Comparison of ENCODE assay signal across 9 mouse cellular contexts in genomic region chrX:162727367-162727777, GRCm38 (mm10). TPM values are rescaled to one million over a fixed set of nuclear protein-coding genes. Genes with fewer than 3 reads are reported as not detected.
DNase-seq lines count a peak whose midpoint lies in the region; ATAC-seq and TF ChIP-seq lines count a peak whose summit lies in the region.
"Had no signal": no experiment of that assay in that cellular context is flagged by ENCODE, and none has a peak within 500 bp of the region (broad histone marks: within the 10 kb centered on the region; RNA-seq: fewer than 3 reads in every experiment).

No protein-coding gene starts in this region.

- peak overlapping the region; percentile 74 for H3K27ac ChIP-seq in heart, embryonic 10.5 days
- H3K27ac ChIP-seq in ES-Bruce4 (ENCODE audit: insufficient read depth, low read length) = peak overlapping the region; percentile 79
- no peak overlapping the region for H3K27ac ChIP-seq in embryonic facial prominence, embryonic 13.5 days
- H3K27ac ChIP-seq in liver, embryonic 14.5 days = no peak overlapping the region

- no peaks in the 10 kb centered on the region for H3K27me3 ChIP-seq in heart, embryonic 10.5 days (ENCODE audit: insufficient read depth, poor library complexity, severe bottlenecking)
- no peaks in the 10 kb centered on the region for H3K27me3 ChIP-seq in ES-Bruce4 (ENCODE audit: control insufficient read depth, insufficient read depth, low read length, poor library complexity, severe bottlenecking)
- 0 out of 2 replicates have a peak, but pooled peaks cover 4% of the 10 kb centered on the region for H3K27me3 ChIP-seq in embryonic facial prominence, embryonic 13.5 days
- no peaks in the 10 kb centered on the region for H3K27me3 ChIP-seq in liver, embryonic 14.5 days (ENCODE audit: control insufficient read depth, insufficient read depth, low read length)
- H3K27me3 ChIP-seq: CH12.LX had no signal

- ATAC-seq in embryonic facial prominence, embryonic 13.5 days (ENCODE audit: insufficient number of reproducible peaks, insufficient read depth, low FRiP score, low TSS enrichment, low read depth) = no peak
- 0 out of 2 replicates have a peak, but pooled peaks have one; percentile 21 for ATAC-seq in liver, embryonic 14.5 days (ENCODE audit: insufficient read depth)

- H3K9ac ChIP-seq in ES-Bruce4 (ENCODE audit: low read depth, poor library complexity, severe bottlenecking) = no peak overlapping the region
- no peak overlapping the region for H3K9ac ChIP-seq in embryonic facial prominence, embryonic 13.5 days
- H3K9ac ChIP-seq in liver, embryonic 14.5 days (replicated peaks) = no peak overlapping the region

- 19% methylated on average over 13 of the region's 13 CpGs for WGBS in heart, embryonic 10.5 days
- 25% methylated on average over 13 of the region's 13 CpGs for WGBS in embryonic facial prominence, embryonic 13.5 days
- 31% methylated on average over 13 of the region's 13 CpGs for WGBS in liver, embryonic 14.5 days (ENCODE audit: insufficient replicate concordance)
- WGBS in lung, adult 2 months = 54% methylated on average over 13 of the region's 13 CpGs

- TF ChIP-seq POLR2A in ES-Bruce4 (IDR thresholded peaks at IDR 0.05; ENCODE audit: insufficient read depth, low read length) = no peak
- TF ChIP-seq POLR2A in lung, adult 2 months (IDR thresholded peaks at IDR 0.05; ENCODE audit: borderline replicate concordance, extremely low read depth, low read depth, low read length) = no peak

- TF ChIP-seq CTCF in ES-Bruce4 (IDR thresholded peaks at IDR 0.05; ENCODE audit: low read depth, low read length) = no peak
- no peak for TF ChIP-seq CTCF in liver, embryonic 14.5 days (IDR thresholded peaks at IDR 0.05; ENCODE audit: low read depth)
- no peak for TF ChIP-seq CTCF in lung, adult 2 months (IDR thresholded peaks at IDR 0.05; ENCODE audit: insufficient read depth, low read length)

- H3K4me1 ChIP-seq in heart, embryonic 10.5 days = peaks cover 8% of the 10 kb centered on the region; the same call in 1 of the 2 replicates
- peaks cover 2% of the 10 kb centered on the region for H3K4me1 ChIP-seq in ES-Bruce4 (ENCODE audit: control insufficient read depth, insufficient read depth, low read length)
- H3K4me1 ChIP-seq in embryonic facial prominence, embryonic 13.5 days = peaks cover 6% of the 10 kb centered on the region; the same call in 1 of the 2 replicates
- peaks cover 0 to 15% of the 10 kb centered on the region in 2 experiments; a peak in 3 of 4 replicates for H3K4me1 ChIP-seq in liver, embryonic 14.5 days (replicated peaks; ENCODE audit: control insufficient read depth in 2 of 2, insufficient read depth in 2 of 2, low read length in 1 of 2)
- H3K4me1 ChIP-seq in lung, adult 2 months (ENCODE audit: control insufficient read depth, insufficient read depth, low read length) = no peaks in the 10 kb centered on the region

- TF ChIP-seq EP300 in ES-Bruce4 (IDR thresholded peaks at IDR 0.05; ENCODE audit: insufficient read depth, low read depth, low read length) = no peak
- no peak for TF ChIP-seq EP300 in liver, embryonic 14.5 days (IDR thresholded peaks at IDR 0.05; ENCODE audit: low read depth)

- H3K36me3 ChIP-seq in heart, embryonic 10.5 days = no peaks in the 10 kb centered on the region
- H3K36me3 ChIP-seq in ES-Bruce4 (ENCODE audit: control insufficient read depth, insufficient read depth, low read length, poor library complexity, severe bottlenecking) = no peaks in the 10 kb centered on the region
- H3K36me3 ChIP-seq in embryonic facial prominence, embryonic 13.5 days = no peaks in the 10 kb centered on the region
- H3K36me3 ChIP-seq in liver, embryonic 14.5 days (replicated peaks; ENCODE audit: control insufficient read depth, insufficient read depth, low read depth) = no peaks in the 10 kb centered on the region

- peak overlapping the region; percentile 33 for H3K4me3 ChIP-seq in heart, embryonic 10.5 days
- no peak overlapping the region for H3K4me3 ChIP-seq in ES-Bruce4 (ENCODE audit: low read depth, low read length)
- H3K4me3 ChIP-seq in embryonic facial prominence, embryonic 13.5 days = no peak overlapping the region
- no peak overlapping the region for H3K4me3 ChIP-seq in liver, embryonic 14.5 days (ENCODE audit: insufficient read depth in 1 of 2, low read depth in 2 of 2, low read length in 2 of 2)
- no peak overlapping the region for H3K4me3 ChIP-seq in lung, adult 2 months (replicated peaks; ENCODE audit: extremely low read depth, low read depth, low read length)

- DNase-seq in heart, embryonic 10.5 days (ENCODE audit: low spot score) = no peak
- no peak for DNase-seq in heart, postnatal 36 days
- no peak for DNase-seq in liver, embryonic 14.5 days (ENCODE audit: low read depth in 3 of 3, low spot score in 3 of 3)
- no peak for DNase-seq in thymus, postnatal 36 days
- no peak for DNase-seq in right cerebral cortex, postnatal 36 days (ENCODE audit: low spot score in 2 of 2)
- DNase-seq in lung, adult 2 months = no peak

- 0 out of 2 replicates have a peak overlapping the region, but pooled peaks have one; percentile 3 for H3K4me2 ChIP-seq in embryonic facial prominence, embryonic 13.5 days
- H3K4me2 ChIP-seq in liver, embryonic 14.5 days (ENCODE audit: low read depth) = peak overlapping the region; percentile 29; the same call in 1 of the 2 replicates

- H3K9me3 ChIP-seq in heart, embryonic 10.5 days = no peaks in the 10 kb centered on the region
- no peaks in the 10 kb centered on the region for H3K9me3 ChIP-seq in ES-Bruce4 (replicated peaks; ENCODE audit: control insufficient read depth, insufficient read depth, low read length, poor library complexity, severe bottlenecking)
- no peaks in the 10 kb centered on the region for H3K9me3 ChIP-seq in embryonic facial prominence, embryonic 13.5 days
- no peaks in the 10 kb centered on the region for H3K9me3 ChIP-seq in liver, embryonic 14.5 days (ENCODE audit: control insufficient read depth, low read length)

- intact Hi-C loops in heart, postnatal 36 days (cut with DNase I) = no loop called here

RNA-seq across cellular contexts. Expression of gene Rbbp7, which starts 32.8 kb away (rescaled TPM):
- 558 and 584 TPM in 2 replicates for polyA plus RNA-seq in heart, embryonic 10.5 days (2016; fragmentation: Nextera tagmentation; extraction: Ambion mirVana)
- total RNA-seq in heart, postnatal 36 days (2021) = 100 to 1,000 TPM; 155 to 167 TPM
- 525 and 560 TPM in 2 replicates for polyA plus RNA-seq in ES-Bruce4 (2011; ENCODE audit: insufficient read depth, insufficient read length, low read depth, missing spikeins)
- polyA plus RNA-seq in embryonic facial prominence, embryonic 13.5 days (2015; fragmentation: Nextera tagmentation; extraction: Ambion mirVana) = 435 and 458 TPM in 2 replicates
- 69.9 and 111 TPM in 2 replicates for polyA plus RNA-seq in liver, embryonic 14.5 days (2012; rRNA removed)
- 192 and 194 TPM in 2 replicates for polyA plus RNA-seq in liver, embryonic 14.5 days (2014; fragmentation: Nextera tagmentation; extraction: Ambion mirVana)
- 33.5 and 50.1 TPM in 2 replicates for polyA plus RNA-seq in lung, adult 2 months (2012; rRNA removed)

Comparison
In these comparisons a context has a peak if more than half of its experiments do, and no peak if none do; other contexts are left out.
1. H3K27ac ChIP-seq: peak in heart, embryonic 10.5 days (single experiment) and ES-Bruce4 (single experiment); none in embryonic facial prominence, embryonic 13.5 days (single experiment) and liver, embryonic 14.5 days (single experiment).